Mouse (Mus musculus) ES-Bruce4 (cell line): ENCODE results near the gene Ankrd33b.

ENCODE experiments used
- CTCF ChIP-seq: IDR thresholded peaks from one replicate; pipeline ENCODE4 v1.8.1; 2011; ENCODE audit warnings: low read depth, low read length
- EP300 ChIP-seq: IDR thresholded peaks from 2 replicates; pipeline ENCODE4 v1.6.1; 2011; ENCODE audit warnings: low read depth, low read length; ENCODE audit not compliant: insufficient read depth
- POLR2A ChIP-seq: IDR thresholded peaks from one replicate; pipeline ENCODE4 v1.8.1; 2011; ENCODE audit warnings: low read length; ENCODE audit not compliant: insufficient read depth

- TF ChIP-seq CTCF, result no peak
- no peak for TF ChIP-seq POLR2A
- no peak for TF ChIP-seq EP300
These were observed 688 bp downstream of the Ankrd33b start for GRCm38 (mm10) chr15:31366596-31367480.
